Mouse (Mus musculus): ENCODE data around the gene Sh3kbp1. TPM values are rescaled to one million over a fixed set of nuclear protein-coding genes. Genes with fewer than 3 reads are reported as not detected.

Sh3kbp1 gene
- total RNA-seq, 2 experiments from 2014 or later = 55.9 to 59.4 TPM

DNA sequence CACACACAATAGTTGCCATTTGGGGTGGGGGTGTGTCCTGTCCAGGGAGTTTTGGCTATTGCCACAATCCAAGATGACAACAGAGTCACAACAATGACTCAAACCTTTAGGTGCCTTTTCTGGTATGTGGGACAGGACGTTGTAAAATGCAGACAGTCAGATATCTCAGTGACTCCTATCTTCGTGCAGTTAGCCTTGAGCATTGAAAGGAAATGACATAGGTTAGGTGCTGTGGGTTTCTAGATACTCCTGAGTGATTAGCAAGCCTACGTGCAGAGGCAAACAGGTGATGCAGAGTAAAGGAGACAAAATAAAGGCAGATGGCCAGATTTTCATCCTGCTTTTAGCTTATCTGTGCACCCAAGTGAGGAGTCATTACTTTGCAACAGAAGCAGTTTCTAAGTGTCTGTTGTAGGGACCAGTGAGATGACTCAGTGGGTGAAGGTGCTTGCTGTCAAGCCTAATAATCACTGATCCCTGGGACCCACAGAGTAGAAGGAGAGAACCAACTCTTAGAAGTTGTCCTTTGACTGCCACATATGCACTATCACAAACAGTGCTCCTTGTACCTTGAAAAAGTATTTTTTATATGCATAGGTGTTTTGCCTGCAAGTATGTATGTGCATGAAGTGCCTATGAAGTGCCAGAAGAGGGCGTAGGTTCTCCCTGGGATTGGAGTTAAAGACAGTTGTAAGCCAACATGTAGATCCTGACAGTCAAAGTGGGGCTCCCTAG, 50.7 kb downstream of the Sh3kbp1 start:
- DNase-seq (ENCODE audit: low spot score in 2 of 2) = no peak

DNA sequence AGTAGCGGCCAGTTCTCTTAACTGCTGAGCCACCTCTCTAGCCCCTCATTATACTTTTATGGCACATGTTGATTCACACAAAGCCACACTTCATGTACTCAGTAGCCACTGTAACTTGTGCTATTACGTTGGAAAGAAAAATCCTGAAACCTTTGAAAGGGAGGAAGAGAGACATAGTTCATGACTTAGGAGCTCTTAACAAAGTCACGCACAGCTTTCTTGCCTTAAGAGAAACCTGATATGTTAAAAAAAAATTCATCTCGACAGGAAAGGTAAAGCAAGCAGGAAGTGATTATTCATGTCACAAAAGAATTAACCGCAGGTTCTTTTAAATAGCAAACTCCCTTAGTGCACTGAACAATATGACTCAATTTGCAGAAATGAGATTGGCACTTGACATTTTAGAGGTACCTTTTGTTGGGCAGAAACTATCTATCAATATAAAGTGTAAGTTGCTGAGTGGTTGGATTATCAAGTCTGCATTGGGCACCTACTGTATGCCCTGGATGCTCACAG, 51.3 kb downstream of the Sh3kbp1 start:
- DNase-seq (ENCODE audit: low spot score in 2 of 2) = no peak

DNA sequence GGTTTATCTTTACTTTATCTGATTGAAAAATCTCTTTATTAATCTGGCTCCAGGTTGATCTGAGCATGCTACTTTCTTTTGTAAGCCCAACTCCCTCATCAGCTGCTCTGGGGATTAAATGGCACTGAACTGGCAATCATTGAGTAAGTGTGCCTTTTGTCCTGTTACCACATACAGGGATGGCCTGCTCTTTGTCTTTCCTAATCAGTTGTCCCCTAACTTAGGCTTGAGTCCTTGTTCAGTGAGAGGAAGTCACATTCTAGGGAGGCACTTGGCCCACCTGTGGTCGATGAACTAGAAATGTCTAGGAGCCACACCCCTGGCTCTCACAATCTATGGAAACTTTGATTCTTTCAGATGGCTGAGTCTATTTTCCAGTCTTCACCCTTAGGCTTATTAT, 58.4 kb downstream of the Sh3kbp1 start:
- no peak for DNase-seq (ENCODE audit: low spot score in 2 of 2)

DNA sequence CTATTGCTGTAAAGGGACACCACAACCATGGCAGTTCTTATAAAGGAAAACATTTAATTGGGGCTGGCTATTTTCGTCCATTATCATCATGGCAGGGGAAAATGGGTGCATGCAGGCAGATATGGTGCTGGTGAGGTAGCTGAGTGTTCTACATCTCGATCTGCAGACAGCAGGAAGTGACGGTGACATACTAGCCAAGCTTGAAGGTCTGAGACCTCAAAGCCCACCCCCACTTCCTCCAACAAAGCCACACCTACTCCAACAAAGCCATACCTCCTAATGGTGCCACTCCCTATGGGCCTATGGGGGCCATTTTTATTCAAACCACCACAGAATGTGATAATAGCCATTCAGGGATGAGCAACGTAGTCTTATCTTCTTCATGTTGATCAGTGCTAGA, 59.8 kb downstream of the Sh3kbp1 start:
- no peak for DNase-seq (ENCODE audit: low spot score in 2 of 2)

DNA sequence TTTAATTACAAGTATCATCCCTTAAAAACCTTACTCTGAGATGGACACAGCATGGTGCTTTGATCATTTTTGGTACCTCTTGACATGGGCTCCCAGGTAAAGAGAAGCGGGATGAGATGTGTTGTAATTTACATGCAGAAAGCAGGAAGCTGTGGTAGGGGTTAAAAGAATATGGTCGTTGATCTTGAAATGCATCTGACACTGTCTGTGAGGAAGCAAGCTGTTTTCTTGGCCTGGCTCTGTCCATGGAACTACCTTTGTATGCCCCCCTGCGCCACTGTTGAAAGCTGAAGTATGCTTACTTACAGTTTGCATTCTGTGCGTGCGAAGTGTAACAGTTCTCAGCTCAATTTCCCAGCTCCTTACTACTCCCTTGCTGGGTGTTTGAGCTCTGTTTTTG, 61.6 kb downstream of the Sh3kbp1 start:
- DNase-seq (ENCODE audit: low spot score in 2 of 2) = no peak

DNA sequence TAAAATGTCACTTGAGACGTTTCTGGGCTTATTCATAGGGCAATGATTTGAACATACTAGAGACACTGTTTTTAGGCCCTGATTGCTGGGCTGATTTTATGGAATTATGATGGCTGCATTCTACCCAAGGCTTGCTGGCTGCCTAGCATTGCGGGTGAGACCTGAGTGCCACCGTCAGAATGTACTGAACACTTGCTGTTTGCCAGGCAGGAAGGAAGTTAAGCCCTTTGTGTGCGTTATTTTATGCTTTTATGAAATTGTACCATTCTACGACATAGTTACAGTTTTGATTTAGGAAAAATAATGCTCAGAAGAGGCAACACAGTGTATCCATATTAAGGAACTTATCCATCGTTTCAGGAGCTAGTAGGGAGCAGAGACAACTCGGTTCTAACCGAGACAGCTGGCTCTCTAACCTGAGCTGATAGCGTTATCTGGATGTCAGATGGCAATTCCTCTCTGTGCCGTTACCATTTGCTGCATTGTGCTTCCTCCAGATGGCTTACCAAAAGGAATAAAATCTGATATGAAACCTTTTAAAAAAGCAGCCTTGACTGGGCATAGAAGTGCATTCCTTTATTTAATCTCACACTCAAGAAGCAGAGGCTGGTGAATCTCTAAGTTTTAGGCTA, 62.8 kb downstream of the Sh3kbp1 start:
- no peak for DNase-seq (ENCODE audit: low spot score in 2 of 2)

DNA sequence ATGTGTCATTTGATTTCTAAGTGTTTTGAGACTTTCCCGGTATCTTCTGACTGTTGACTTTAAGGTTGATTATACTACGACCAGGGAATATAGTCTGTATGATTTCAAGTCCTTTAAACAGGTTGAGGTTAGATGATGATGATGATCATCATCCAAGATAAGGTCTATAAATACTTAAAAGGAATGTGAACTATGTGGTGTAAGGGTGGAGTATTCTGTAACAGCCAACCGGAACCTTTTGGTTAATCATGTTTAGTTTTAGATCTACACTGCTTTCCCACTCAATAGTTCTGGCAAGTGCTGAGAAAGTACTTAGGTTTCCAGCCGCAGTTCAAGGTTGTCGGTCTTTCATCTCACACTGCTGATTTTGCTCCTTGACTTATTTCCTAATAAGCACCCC, 66.1 kb downstream of the Sh3kbp1 start:
- DNase-seq (ENCODE audit: low spot score in 2 of 2) = no peak

DNA sequence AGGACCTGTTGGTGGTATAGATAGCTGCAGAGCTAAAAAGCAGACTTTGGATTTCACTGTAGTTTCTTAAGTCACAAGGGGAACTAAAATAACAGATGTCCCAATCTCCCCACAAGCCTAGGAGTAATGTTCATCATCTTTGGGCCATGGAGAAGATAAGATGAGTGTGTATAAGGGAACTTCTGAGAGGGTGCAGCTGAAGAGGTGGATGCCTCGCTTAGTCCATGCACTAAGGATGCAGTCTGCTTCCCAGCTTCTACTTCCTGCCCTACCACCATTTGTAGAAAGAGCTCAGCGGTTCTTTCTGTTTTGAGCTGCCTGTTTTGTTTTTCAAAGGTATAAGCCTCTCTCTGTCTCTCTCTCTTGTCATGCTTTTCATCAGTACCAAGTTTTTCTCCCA, 69.5 kb downstream of the Sh3kbp1 start:
- no peak for DNase-seq (ENCODE audit: low spot score in 2 of 2)

DNA sequence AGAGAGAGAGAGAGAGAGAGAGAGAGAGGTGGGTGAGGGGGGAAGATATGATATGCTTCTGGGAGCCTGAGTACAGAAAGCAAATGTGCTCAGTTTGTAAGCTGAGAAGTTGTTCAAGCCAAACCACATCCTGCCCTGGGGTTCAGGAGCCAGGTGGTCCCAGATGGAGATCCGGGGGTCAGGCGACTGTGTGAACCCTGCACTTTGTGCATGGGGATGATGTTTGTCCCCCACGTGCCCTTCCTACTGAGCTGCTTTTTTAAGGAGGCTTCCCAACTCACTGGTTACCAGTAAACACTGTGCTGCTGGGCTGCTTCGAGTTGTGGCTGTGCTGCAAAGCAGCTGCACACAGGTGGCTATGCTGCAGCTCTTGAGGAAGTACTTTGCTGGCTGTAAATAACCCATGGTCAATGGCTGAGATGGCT, 70.0 kb downstream of the Sh3kbp1 start:
- no peak for DNase-seq (ENCODE audit: low spot score in 2 of 2)

DNA sequence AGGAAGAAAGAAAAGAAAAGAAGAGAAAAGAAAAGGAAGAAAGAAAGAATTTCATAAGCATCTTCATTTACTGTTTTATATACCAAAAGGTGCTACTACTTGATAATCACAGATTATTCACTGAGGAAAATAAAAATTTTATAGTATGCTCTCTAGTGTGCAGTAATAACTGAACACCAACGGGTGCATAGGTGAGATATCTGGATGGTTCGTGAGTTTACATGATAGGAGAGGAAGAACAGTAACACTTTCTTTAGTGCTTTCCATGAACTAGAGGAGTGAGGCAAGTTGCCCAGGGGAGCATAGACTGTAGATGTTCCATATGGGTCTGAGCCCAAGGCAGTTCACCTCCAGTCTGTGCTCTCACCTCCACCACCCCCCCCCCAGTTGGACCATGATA, 75.8 kb downstream of the Sh3kbp1 start:
- no peak for DNase-seq (ENCODE audit: low spot score in 2 of 2)

DNA sequence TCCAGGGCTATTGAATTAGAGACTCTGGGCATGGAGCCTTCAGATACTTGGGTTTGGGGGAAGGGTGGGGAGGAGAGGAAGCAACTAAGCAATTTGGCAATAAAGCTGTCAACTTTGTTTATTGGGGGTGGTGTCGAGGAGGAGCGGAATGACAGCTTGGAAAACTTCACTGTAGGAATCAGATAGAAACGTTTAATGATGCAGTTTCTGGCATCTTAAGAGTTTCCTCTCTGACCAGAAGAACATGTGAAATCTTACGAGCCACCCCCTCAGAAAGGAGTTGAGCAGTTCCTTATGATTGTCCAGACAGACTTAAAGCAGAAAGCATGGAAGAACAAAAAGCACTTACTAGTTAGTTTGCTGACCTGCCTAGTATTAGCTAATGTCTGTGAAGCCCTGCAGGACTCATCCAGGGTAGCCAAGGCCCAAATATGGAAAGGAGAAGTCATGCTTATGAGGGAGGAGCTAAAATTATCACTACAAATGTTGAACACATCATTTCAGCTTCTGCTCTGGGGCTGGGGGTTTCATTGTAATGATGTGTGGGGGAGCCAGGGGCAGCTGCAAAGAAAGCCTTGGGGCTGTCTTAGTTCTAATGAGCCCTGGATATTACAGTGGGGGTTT, 77.4 kb downstream of the Sh3kbp1 start:
- no peak for DNase-seq (ENCODE audit: low spot score in 2 of 2)

DNA sequence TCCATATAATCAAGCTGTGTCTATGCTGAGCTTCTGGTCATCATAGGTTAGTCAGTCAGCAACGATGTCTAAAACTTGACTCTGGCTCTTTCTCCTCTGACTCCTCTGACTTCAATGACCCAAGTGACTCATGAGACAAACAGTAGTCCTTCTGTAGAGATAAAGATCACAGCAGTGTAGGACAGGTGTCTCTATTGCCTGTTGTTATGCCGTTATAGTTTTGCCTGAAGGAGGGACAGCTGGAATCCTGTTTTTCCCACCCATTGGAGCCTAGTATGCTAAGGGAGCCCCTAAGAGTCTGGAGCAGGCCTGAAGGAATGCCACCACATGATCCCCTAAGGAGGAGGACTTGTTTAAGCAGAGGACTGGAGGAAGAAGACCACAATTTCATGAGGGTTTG, 78.3 kb downstream of the Sh3kbp1 start:
- DNase-seq (ENCODE audit: low spot score in 2 of 2) = no peak

DNA sequence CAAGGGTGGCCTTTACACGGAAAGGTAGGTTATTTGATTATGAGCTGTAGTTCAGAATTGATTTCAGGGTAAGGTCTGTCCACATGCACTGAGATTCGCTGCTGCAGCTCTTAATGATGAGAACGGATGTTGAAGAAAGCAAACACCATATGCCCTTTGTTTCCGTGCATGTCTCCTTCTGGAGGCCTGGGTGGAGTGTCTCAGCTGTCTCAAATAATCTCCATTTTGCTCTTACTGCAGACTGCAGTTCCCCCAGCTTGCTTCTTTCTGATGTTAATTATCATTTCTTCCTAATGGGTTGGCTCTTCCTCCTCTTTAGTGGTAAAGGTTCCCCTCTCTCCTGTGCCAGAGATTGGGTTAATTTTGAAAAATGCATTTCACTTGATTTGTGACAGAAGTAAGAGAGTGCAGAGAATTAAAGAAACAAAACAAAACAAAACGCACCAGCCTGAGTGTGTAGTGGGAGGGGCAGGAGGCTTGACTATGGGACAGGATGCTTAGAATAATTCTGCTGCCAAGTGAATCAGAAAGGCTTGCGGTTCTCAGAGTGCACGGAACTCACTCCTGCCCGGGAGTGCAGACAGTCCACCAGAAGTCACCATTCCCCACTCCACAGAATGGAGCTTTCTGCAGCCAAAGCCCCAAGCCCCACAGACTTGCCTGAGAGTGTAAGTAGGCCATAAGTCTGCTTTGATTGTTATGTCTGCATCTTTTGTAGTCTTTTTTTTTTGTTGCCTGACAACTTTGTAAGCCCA, 81.2 kb downstream of the Sh3kbp1 start:
- DNase-seq (ENCODE audit: low spot score in 2 of 2) = no peak

DNA sequence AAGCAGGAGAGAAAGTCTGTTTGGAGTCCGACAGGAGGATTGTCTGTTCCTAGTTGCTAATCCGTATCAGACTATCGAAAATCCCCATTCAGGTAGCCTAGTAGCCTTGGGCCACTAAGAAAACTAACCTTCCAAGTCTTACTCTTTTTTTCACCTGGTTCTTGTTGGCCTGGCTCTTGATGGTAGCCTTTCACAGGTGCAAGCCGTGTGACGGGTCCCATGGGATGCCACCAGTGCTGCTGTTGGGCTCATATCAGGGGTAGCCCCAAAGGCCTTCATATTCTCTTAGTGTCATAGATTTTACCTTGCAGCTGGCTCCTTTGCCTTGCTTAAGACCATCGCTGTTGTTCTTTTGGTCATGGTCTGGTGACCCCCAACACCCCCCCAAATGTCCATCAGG, 82.2 kb downstream of the Sh3kbp1 start:
- DNase-seq (ENCODE audit: low spot score in 2 of 2) = no peak

DNA sequence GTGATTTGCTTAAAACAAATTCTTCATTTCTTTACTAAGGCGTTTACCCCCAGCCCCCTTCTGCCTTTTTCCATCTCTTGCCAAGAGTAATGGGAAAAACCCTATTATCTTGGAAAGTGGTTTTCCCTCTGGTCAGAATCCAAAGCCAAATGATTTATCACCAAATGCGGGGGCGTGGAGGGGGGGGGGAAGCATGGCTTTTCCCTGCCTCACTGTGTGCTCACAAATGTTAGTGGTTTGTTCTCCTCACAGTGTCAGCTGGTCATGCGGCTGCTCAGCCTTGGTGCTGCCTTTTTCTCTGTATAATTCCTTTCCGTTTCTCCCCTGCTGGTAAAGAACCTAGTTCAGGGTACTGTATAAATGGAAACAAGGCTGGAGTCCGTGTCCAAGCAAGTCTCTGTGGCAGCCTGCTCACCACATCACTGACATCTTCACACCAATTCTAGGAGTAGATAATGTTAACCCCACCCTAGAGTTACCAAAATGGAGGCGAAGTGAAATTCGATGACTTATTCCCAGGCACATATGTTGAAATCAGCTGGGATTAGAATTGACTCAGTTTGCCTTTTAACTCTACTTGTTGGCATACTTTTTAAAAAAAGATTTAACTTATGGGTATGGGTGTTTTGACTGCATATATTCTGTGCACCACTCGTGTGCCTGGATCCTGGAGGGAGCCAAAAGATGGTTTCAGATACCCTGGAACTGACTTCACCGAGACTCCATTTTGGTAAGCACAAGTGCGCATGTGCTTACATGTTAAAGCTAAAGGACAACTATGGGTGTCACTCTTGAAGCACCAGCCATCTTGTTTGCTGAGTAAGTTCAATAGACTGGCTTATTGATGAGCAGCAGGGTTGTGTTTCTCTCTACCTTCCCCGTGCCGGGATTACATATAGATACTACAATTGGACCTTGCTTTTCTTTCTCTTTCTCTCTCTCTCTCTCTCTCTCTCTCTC, 84.3 kb downstream of the Sh3kbp1 start:
- DNase-seq (ENCODE audit: low spot score in 2 of 2) = no peak

DNA sequence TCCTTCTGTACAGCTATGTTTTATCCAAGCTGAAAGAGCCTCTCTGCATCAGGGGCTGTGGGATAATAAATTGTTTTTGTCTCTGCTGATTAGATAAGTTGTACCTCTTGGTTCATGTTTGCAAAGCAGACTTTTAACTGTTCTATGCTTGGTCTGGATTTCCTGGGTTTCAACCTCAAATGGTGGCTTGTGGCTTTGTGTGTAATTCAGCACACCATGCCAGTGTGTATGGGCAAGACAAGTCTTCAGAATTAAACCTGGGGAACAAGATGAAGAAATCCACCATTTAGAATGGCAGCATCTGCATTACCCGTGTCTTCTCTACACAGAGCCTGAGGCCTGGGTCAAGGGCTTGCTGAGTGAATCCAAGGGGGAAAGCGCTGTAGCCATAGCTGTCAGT, 86.1 kb downstream of the Sh3kbp1 start:
- DNase-seq (ENCODE audit: low spot score in 2 of 2) = no peak

DNA sequence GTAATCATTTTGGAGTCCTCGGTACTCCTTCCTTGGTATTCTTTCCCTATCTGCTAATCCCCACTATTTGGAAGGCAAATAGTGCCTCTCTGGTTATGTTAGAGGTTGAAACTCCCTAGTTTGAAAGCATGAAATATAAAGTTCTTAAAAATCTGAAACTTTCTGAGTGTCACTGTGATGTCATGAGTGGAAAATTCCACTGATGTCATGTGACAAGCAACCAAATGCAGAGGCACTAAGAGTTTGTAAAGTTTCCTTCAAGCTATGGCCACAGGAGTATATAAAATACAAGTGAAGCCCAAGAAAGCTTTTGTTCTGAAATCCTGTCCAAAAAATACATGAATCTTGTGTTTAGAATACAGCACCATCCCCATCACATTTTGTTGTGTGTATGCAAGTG, 94.3 kb downstream of the Sh3kbp1 start:
- DNase-seq (ENCODE audit: low spot score in 2 of 2) = no peak

DNA sequence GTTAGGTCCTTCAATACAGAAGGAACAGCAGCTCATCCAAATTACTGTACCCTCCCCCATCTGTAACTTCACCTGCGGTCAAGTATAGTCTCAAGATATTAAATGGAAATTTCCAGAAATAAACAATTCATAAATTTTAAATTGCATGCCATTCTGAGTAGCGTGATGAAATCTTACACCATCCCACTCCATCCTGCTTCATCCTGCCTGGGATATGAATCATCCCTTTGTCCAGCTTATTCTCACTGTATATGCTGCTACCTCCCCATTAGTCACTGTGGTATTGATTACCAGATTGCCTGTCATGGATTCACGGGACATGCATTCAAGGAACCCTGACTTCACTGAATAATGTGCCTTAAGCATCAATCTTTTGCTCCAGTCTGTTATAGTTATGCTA, 104.3 kb downstream of the Sh3kbp1 start:
- no peak for DNase-seq (ENCODE audit: low spot score in 2 of 2)

DNA sequence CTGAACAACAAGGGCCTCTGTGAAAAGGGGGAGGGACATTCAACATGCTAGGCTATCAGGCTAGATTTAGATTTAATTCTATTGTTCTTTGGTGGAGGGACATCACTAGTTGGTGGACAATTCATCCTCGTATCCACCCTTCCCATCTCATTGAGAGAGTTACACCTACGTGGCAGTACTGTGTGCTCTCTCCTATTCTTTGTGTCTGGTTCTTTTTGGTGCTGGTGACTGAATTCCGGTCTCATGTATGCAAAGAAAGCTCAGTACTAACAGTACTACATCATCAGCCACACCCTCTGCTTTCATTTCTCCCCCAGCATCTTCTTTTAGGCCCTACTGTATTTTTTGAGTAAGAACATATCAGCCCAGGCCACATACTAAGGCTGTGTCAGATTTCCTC, 105.8 kb downstream of the Sh3kbp1 start:
- DNase-seq (ENCODE audit: low spot score in 2 of 2) = no peak

DNA sequence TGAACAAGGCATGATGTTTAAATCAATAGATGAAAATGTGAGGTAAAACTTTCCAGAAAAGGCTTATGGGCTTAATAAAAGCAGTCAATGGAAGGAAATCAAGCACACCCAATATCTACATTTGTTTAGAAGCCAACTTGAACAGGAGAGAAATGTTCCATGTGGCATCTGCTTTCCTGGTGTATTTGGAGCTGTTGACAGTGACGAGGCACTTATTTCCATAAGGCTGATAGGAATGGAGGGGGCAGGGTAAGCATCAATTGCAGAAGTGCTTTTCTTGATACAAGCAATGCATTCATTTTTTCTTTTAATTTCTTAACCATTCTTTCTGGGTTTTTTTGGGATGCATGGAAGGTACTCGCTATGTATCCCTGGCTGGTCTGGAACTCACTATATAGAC, 106.9 kb downstream of the Sh3kbp1 start:
- no peak for DNase-seq (ENCODE audit: low spot score in 2 of 2)
